Mouse (Mus musculus) activated CD4-positive, CD25-positive, alpha-beta regulatory T cell, adult 4 months (primary cell): Measurements from ENCODE around the gene Gm49450. TPM values are rescaled to one million over a fixed set of nuclear protein-coding genes. Genes with fewer than 3 reads are reported as not detected.

Source experiments
- ATAC-seq: one replicate; pipeline ENCODE4 v1.8.0; 2017
- polyA plus RNA-seq, 2 experiments: library from polyadenylated mRNA; unstranded; fragments of 100-300 nt; shearing (Covaris generic); gene quantifications; one replicate each; pipeline ENCODE4 v1.2.1; 2017

Gene Gm49450
- polyA plus RNA-seq, 2 experiments from 2014 or later = not detected

- no peak for ATAC-seq
Observed at GRCm38 (mm10) chr15:98887526-98887925, 65.8 kb downstream of the Gm49450 start.

- ATAC-seq = no peak
Observed at GRCm38 (mm10) chr15:98886667-98887387, 66.5 kb downstream of the Gm49450 start.

- no peak for ATAC-seq
Observed at GRCm38 (mm10) chr15:98884106-98884505, 69.2 kb downstream of the Gm49450 start.

GRCm38 (mm10) chr15:98883661-98884060 lies 69.7 kb downstream of the Gm49450 start:
- ATAC-seq = no peak

Other genes starting within 250 kb of the Gm49450 start
- under 1 TPM in 1 of 2 experiments, not detected in 1; 0.62 TPM for gene Ccdc65, start 245.3 kb downstream of the Gm49450 start, polyA plus RNA-seq
- gene Fkbp11, start 225.4 kb downstream of the Gm49450 start, polyA plus RNA-seq = 1 to 10 TPM; 1.3 to 1.7 TPM
- 10 to 100 TPM; 29.9 to 46.7 TPM for gene Arf3, start 190.3 kb downstream of the Gm49450 start, polyA plus RNA-seq
- under 1 TPM in 1 of 2 experiments, not detected in 1; 0.22 TPM for gene Wnt10b, start 175.4 kb downstream of the Gm49450 start, polyA plus RNA-seq
- gene Wnt1, start 163.7 kb downstream of the Gm49450 start, polyA plus RNA-seq = not detected
- gene Ddn, start 144.1 kb downstream of the Gm49450 start, polyA plus RNA-seq = not detected
- gene Prkag1, start 122.0 kb downstream of the Gm49450 start, polyA plus RNA-seq = 100 to 1,000 TPM in 1 of 2 experiments, 10 to 100 TPM in 1; 98.2 to 133 TPM
- 10 to 100 TPM; 21.7 to 29.2 TPM for gene Kmt2d, start 82.3 kb downstream of the Gm49450 start, polyA plus RNA-seq
- 1 to 10 TPM; 8.7 to 8.8 TPM for gene Rhebl1, start 59.0 kb downstream of the Gm49450 start, polyA plus RNA-seq
- gene Dhh, start 55.0 kb downstream of the Gm49450 start, polyA plus RNA-seq = under 1 TPM; 0.11 to 0.15 TPM
- 10 to 100 TPM; 24.2 to 42.0 TPM for gene Lmbr1l, start 35.3 kb downstream of the Gm49450 start, polyA plus RNA-seq
- gene Tuba1b, start 19.0 kb downstream of the Gm49450 start, polyA plus RNA-seq = 100 to 1,000 TPM; 510 to 711 TPM
- 100 to 1,000 TPM; 243 to 273 TPM for gene Tuba1a, start 152 bp upstream of the Gm49450 start, polyA plus RNA-seq
- gene Tuba1c, start 76.3 kb upstream of the Gm49450 start, polyA plus RNA-seq = 100 to 1,000 TPM in 1 of 2 experiments, 10 to 100 TPM in 1; 98.3 to 120 TPM
- gene Prph, start 101.6 kb upstream of the Gm49450 start, polyA plus RNA-seq = not detected
- 1 to 10 TPM; 3.6 to 4.4 TPM for gene Troap, start 121.0 kb upstream of the Gm49450 start, polyA plus RNA-seq
- gene C1ql4, start 134.3 kb upstream of the Gm49450 start, polyA plus RNA-seq = not detected
- not detected for gene Dnajc22, start 139.6 kb upstream of the Gm49450 start, polyA plus RNA-seq
- gene Spats2, start 172.4 kb upstream of the Gm49450 start, polyA plus RNA-seq = not detected